Mouse (Mus musculus): ENCODE results near the gene Spem1.

The Spem1 gene

DNA sequence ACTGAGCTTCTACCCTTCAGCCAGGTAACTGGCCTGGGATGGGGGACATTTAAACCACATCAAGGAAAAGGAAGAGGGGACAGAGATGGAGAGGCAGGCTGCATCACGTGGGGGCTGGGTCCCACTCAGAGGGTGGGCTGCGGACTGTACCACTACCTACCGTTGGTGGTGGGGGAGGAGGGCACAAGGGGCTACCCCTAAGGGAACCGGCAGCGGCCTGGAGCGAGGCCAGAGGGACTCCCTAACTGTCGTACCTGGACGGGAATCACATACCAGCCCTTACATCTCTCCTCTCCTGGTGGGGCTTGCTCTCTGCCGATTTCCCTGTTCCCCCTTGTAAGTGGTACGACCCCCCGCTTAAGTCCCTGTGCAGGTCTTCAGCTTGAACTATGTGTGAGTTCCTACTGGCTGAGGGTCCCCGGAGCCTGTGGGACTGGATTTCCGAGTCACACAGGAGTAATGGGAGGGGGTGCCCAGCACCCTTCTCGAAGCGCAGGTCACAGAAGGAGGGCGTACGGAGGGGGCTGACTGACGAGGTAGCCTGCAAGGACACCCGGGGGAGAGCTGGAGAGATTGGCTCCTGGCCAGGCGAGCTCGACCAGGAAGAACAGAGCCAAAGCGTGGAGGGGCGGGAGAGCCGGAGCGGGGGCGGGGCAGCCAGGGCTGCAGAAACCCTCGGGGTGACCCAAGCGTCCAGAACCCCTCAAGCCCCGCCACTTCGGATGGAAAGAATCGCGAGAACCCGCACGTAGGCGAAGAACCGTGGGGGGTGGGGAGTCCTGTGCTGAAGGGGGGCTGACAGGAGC, 21.4 kb downstream of the Spem1 start:
- no peak for DNase-seq (ENCODE audit: extremely low read depth, low read depth, low spot score)

DNA sequence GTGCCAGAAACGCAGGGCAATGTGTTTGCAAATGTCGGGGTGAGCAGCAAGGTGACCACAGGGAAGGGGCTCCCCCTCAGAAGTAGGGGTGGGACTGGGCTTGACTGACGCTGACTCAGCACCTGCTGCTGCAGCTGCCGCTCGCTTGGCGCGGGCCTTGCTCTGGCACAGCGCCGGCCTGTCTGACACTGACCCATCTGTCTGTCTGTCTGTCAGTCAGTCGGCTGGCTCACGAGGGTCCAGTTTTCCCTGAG, 21.9 kb downstream of the Spem1 start:
- no peak for DNase-seq (ENCODE audit: extremely low read depth, low read depth, low spot score)

DNA sequence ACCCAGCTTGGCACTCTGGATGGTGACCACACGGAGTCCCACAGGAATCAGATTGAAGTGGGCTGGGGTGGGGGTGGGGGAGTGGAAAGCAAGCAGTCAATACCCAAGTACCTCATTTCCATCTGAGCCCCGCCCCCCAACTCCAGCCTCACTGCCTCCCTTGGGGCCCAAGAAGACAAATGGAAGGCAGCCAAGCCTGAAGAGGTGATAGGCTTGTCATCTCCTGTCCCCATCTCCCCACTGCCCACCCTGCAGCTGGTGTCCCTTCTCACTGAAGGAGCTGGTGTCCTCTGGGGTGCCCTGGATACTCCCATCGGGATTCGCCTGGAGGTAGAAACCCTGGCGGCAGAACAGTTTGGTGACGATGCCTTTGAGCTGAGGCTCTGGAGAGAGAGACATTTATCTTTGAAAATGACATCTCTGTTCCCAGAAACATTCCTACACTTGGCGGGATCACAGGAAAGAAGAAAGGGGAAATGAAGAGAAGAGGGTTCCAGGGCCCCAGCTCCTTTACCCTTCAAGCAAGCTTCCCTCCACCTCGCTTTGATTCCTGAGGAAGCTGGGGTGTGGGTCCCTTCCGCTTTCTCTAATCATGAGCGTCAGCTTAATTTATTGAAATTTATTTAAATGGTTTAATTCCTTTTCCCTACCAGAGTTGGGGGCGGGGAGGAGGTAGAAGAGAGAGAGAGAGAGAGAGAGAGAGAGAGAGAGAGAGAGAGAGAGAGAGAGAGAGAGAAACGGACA, 22.4 kb downstream of the Spem1 start:
- no peak for DNase-seq (ENCODE audit: extremely low read depth, low read depth, low spot score)

DNA sequence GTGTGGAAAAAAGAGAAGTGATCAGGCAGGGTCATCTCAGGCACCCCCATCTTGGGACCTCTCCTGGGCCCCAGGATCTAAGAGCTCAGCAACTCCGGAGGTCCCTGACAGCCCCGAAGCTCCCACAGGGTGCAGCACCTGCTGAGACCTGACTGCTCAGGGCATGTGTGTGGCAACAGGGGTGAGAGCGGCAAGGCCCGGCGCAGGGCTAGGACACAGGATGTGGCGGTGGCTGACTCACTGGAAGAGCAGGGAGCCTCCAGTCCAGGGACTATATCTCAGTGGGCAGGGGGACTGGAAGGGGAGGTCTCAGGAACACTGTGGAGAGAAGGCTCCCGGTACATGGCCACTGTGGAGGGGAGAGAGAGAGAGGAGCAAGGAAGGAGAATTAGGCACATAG, 24.1 kb downstream of the Spem1 start:
- no peak for DNase-seq (ENCODE audit: extremely low read depth, low read depth, low spot score)

DNA sequence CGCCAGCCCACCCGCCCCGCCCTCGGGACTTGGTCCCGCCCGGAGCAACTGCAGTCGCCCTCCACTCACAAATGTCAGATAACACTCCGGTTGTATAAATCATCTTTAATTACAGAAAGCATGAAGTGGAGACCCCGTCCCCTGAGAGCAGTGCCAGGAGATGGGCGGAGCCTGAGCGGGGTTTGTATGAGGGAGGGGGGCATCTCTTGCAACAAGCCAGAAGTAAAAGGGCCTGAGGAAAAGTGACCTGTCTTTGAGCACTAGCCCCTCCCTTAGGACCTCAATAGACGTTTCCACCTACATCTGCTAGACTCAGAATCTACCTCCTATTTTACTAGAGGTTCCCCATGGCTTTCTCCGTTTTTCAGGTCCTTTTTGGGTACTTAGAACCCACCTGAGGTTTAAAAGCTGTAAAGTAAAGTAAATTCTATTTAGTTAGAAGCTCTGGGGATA, 26.0 kb downstream of the Spem1 start:
- DNase-seq (ENCODE audit: extremely low read depth, low read depth, low spot score) = no peak

DNA sequence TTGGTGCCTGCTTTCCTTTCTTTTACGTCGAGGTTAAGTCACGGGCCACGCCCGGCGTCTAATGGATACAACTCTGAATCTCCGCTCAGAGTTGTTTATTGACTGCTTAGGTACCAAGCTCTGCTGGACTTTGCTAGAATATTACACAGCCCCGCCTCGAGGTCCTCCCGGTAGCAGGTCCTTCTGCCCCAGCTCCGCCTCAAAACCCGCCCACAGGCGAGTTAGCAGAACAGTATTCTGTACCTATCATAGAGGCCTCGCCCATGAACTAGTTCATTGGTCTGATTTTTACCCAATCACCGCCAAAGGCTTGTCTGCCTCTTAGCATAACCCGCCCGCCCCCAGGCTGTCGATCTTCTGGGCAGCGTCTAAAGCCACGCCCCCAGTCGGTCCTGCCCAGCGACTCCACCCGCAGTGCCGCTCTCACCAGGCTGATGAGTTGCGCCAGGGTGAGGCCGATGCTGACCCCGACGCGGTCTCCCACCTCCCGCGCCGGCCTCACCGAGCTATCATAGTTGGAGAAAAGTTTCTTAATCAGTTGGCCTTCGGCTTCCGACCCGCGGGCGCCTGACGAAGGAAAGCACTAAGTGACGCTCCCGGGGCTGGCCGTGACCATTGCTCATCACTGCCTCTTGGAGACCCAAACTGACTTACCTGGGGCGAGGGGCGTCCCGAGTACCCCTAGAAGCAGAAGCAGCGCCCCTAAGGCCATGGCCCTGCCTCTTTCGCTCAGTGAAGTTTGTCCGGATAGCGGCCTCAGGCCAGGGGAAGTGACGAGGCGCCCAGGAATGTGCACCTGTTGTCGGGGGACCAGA, 26.6 kb downstream of the Spem1 start, which contains the start of gene Chrnb1:
Chrnb1 (minus strand) TSS at position 776 of the 815 bp plus-strand sequence.
- peak; percentile 93 for DNase-seq (ENCODE audit: extremely low read depth, low read depth, low spot score)

DNA sequence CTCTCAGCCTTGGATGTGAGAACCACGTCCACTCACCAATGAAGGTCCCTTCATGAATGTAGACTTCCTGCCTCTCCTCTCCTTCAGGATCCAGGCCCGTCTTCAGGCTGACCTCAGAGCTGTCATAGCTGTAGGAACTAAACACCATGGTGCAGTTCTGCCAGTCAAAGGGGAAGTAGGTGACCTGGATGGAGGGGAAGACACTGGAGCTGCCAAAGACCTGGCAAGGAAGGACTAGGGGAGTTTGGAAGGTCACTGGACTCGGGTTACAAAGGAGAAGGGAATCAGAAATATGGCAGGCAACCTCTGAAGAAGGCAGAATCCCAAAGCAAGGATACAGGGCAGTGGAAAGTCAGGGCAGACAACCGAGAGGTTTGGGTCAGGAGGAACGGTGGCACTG, 28.6 kb downstream of the Spem1 start:
- no peak for DNase-seq (ENCODE audit: extremely low read depth, low read depth, low spot score)

DNA sequence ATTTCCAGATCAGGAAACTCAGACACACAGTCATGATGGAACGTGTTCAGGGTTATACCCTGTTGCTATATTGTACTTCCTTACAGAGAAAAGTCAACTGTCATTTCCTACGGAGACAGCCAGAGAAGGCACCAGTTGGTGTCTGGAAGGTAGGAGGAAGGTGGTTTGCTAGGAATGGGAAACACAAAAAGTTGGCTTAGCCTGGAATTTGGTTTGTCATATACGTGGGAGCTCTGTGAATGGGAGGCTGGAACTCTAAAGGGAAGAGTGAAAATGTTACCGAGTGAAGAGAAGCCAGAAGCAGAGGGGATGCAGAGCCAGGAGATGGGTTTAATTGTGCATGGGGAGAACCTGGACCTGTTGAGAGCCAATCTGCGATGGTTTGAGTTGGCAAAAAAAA, 30.6 kb downstream of the Spem1 start:
- no peak for DNase-seq (ENCODE audit: extremely low read depth, low read depth, low spot score)

DNA sequence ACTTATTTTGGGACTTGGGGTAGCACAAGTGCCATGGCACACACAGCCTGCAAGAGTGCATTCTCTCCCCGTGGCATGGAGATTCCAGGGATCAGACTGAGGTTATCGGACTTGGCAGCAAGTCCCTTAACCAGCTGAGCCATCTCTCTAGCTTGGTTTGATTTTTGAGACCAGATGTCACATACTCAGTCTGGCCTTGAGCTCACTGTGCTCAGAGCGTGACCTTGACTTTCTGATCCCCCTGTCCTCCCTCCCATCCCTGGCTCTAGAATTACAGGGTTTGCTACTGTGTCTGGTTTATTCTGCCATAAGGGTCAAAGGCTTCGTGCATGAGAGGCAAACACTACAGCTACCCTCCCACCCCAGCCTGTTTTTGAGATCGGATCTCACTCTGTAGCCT, 32.5 kb downstream of the Spem1 start:
- DNase-seq (ENCODE audit: extremely low read depth, low read depth, low spot score) = no peak

DNA sequence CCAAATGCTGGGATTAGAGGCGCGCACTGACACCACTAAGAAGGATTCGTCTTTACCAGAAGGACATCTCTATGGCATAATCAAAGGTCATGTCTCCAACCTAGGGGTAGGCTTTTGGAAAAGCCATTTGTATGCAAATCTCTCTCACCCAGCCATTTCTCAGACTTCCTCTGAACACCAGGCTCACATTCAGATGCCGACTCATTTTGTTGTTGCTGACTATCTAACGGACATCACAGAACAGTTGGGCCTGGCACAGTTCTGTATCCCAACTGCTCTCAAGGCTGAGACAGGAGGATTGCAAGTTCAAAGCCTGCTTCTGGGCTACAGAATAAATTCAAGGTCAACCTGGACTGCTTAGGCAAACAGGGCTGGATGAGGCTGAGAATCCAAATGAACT, 34.7 kb downstream of the Spem1 start:
- no peak for DNase-seq (ENCODE audit: extremely low read depth, low read depth, low spot score)

DNA sequence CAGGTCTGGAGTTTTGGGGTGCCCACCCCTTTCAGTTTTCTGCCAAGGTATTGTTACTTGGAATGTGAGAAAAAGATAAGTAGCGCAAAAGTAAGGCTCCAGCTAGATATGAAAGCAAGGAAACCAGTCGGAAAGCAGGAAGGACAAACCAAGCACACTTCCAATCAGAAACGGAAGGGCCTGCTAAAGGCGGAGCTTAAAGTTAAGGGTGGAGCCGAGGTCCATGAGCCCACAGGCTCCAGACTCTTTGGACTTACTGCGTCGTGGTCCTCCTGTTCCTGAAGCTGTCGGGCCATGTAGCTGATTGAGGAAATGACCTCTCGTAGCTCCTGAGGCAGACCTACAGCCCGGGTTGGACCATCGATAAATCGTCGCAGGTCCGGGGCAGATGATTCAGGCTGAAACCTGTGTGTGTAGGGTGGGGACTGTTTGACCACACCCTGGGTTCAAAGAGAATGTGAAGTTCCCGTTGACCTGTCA, 37.1 kb downstream of the Spem1 start:
- no peak for DNase-seq (ENCODE audit: extremely low read depth, low read depth, low spot score)

DNA sequence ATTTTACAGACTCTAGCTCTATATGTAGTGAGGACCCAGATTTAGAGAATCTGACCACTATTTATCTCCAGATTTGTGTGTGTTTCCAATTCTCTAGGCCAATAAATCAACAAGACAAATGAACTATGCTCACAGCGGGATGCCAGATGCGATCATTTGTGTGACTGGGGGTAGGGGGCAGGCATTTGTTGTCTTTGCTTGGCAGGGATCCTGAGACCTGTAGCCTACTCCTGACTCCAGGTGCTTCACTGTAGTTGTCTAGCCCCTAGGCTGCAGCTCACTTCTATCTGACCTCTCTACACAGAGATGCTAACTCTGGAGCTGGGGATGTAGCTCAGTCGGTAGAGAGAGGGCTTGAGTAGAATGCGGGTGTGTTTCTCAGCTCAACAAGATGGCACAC, 40.2 kb downstream of the Spem1 start:
- DNase-seq (ENCODE audit: extremely low read depth, low read depth, low spot score) = no peak

DNA sequence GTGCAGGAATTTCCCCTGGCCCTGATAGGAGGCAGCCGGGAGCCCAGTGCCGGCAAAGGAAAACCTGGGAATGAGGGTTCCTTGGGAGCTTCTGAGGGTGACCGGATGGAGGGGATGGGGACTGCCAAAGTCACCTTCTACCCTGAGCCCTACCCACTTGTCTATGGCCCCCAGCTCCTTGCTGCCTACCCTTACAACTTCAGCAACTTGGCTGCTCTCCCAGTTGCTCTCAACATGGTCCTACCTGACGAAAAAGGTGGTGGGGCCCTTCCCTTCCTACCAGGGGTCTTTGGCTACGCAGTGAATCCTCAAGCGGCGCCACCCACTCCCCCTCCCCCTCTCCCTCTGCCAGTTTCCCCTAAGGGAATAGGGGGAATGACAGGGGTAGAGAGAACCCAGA, 43.0 kb downstream of the Spem1 start:
- no peak for DNase-seq (ENCODE audit: extremely low read depth, low read depth, low spot score)

DNA sequence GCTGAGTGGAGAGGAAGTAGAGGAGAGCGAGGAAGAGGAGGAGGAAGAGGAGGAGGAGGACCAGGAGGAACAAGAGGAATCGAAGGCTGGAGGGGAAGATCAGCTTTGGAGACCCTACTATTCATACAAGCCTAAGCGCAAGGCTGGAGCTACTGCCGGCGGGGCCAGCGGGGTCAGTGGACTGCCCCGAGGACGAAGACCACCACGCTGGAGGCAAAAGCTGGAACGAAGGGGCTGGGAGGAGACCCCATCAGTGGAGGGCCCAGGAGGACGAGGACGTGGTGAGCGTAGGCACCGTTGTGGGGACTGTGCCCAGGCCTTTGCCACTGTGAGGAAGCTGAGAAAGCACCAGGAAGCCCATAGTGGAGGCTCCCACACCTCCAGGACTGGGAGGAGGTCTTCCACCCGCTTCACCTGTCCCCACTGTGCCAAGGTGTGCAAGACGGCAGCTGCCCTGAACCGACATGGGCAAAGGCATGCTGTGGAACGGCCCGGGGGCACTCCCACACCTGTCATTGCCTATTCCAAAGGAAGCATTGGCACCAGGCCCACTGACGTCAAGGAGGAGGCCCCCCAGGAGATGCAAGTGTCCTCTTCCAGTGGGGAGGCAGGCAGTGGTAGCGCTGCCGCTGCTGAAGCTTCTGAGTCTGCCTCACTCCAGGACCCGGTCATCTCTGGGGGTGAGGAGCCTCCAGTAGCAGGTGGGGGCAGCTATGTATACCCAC, 43.6 kb downstream of the Spem1 start:
- no peak for DNase-seq (ENCODE audit: extremely low read depth, low read depth, low spot score)

DNA sequence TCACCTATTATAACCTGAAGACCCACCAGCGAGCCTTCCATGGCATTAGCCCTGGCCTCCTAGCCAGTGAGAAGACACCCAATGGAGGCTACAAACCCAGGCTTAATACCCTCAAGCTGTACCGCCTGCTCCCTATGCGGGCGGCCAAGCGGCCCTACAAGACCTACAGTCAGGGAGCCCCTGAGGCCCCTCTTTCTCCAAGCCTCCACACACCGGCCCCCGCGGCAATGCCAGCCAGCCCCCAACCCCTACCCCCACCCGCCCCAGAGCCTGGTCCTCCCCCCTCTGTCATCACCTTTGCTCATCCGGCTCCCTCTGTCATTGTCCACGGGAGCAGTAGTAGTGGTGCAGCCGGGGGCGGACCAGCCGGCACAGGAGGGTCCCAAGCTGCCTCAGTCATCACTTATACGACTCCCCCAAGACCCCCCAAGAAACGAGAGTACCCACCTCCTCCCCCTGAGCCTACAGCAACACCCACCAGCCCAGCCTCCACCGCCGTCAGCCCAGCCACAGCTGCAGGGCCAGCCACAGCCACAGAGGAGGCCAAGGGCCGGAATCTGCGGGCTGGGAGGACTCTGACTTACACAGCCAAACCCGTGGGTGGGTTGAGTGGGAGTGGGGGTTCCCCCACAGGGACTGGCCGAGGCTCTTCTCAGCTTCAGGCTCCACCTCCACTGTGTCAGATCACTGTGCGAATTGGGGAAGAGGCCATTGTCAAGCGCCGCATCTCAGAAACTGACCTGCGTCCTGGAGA, 44.3 kb downstream of the Spem1 start:
- no peak for DNase-seq (ENCODE audit: extremely low read depth, low read depth, low spot score)

DNA sequence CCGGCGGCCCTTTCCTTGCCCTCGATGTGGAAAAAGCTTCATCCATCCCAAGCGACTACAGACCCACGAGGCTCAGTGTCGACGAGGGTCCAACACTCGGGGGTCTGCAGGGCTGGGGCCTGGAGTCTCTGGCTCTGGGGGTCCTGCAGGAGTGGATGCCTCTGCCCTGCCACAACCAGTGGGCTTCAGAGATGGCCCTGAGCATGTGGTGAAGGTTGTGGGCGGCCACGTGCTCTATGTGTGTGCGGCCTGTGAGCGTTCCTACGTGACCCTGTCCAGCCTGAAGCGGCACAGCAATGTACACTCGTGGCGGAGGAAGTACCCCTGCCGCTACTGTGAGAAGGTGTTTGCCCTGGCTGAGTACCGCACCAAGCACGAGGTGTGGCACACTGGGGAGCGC, 45.5 kb downstream of the Spem1 start:
- no peak for DNase-seq (ENCODE audit: extremely low read depth, low read depth, low spot score)

DNA sequence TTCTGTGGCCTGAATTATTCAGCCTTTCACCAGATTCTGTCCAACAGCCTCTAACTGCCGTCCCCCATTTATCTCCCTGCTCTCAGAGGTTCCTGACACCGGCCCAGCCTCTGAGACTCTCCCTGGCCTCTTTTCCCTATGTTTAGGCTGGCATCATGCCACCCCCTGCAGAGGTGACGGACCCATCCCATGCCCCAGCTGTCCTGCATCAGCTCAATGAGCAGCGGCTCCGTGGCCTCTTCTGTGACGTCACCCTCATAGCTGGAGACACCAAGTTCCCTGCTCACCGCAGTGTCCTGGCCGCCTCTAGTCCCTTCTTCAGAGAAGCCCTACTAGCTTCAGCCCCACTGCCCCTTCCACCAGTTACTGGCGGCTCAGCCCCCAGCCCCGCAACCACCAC, 46.3 kb downstream of the Spem1 start:
- no peak for DNase-seq (ENCODE audit: extremely low read depth, low read depth, low spot score)

DNA sequence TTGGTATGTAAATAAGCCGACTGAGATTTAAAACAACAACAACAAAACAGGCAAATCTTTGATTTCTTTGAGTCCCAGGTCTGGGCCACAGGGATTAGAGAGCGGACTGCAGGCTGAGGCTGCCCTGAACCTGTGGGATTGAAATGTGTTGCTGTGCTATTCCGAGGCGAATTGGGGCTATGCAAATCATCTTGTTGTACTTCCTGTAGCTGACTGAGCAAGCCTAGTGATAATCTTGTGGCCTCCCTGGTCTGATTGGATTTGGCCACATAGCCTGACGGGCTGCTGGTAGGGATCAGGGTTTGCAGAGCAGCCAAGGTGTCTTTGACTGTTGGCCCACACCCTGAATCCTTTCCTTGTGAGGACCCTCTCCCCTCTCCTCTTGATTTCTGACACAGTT, 47.0 kb downstream of the Spem1 start:
- DNase-seq (ENCODE audit: extremely low read depth, low read depth, low spot score) = no peak

Measured in fat pad, adult 2 months (tissue).